Mouse (Mus musculus) midbrain, postnatal 0 days (tissue): ENCODE measurements around the gene Adam19. TPM values are rescaled to one million over a fixed set of nuclear protein-coding genes. Genes with fewer than 3 reads are reported as not detected.

Source experiments
- ATAC-seq: fragments of 200-750 bp; cut with Nextera tagmentation; 2 replicates; pipeline ENCODE4 v1.8.0; 2017; ENCODE audit warnings: moderate number of reproducible peaks, mild to moderate bottlenecking, moderate TSS enrichment, moderate library complexity; ENCODE audit not compliant: low FRiP score
- DNase-seq: peaks from one replicate; pipeline ENCODE4 v3.0.0-alpha.2; 2015; ENCODE audit warnings: low spot score
- H3K27ac ChIP-seq: fragments of 300-500 bp; sonication (generic); 2 replicates; pipeline ENCODE4 v1.5.1; 2014; ENCODE audit warnings: low read depth, mild to moderate bottlenecking, low read length, mixed read lengths
- H3K27me3 ChIP-seq: fragments of 300-500 bp; sonication (generic); 2 replicates; pipeline ENCODE4 v1.6.1; 2014; ENCODE audit warnings: low read length, control low read depth, mixed read lengths; ENCODE audit not compliant: insufficient read depth
- H3K36me3 ChIP-seq: fragments of 300-500 bp; sonication (generic); 2 replicates; pipeline ENCODE4 v1.6.1; 2014; ENCODE audit warnings: low read length, control low read depth, mixed read lengths; ENCODE audit not compliant: insufficient read depth
- H3K4me1 ChIP-seq: fragments of 300-500 bp; sonication (generic); 2 replicates; pipeline ENCODE4 v1.6.1; 2014; ENCODE audit warnings: mild to moderate bottlenecking, control low read depth, antibody characterized with exemption, low read length, mixed read lengths; ENCODE audit not compliant: insufficient read depth
- H3K4me2 ChIP-seq: fragments of 300-500 bp; sonication (generic); 2 replicates; pipeline ENCODE4 v1.6.1; 2014; ENCODE audit warnings: low read depth, mild to moderate bottlenecking, low read length, mixed read lengths; ENCODE audit not compliant: poor library complexity, severe bottlenecking
- H3K4me3 ChIP-seq: fragments of 300-500 bp; sonication (generic); 2 replicates; pipeline ENCODE4 v1.5.1; 2014; ENCODE audit warnings: low read depth, mild to moderate bottlenecking, low read length, moderate library complexity
- H3K9ac ChIP-seq: fragments of 300-500 bp; sonication (generic); replicated peaks from 2 replicates; pipeline ENCODE4 v1.6.1; 2014; ENCODE audit warnings: mild to moderate bottlenecking, low read length, moderate library complexity, mixed read lengths; ENCODE audit not compliant: poor library complexity, severe bottlenecking
- H3K9me3 ChIP-seq: fragments of 300-500 bp; sonication (generic); 2 replicates; pipeline ENCODE4 v1.6.1; 2016; ENCODE audit warnings: low read length, control low read depth
- CTCF ChIP-seq: IDR thresholded peaks from 2 replicates; pipeline ENCODE4 v1.5.1; 2016; ENCODE audit warnings: antibody characterized with exemption, mild to moderate bottlenecking
- WGBS: fragments of 180-500 bp; shearing (Covaris S2); extraction: QIAGEN DNeasy Blood & Tissue Kit; methylation state at CpG from one replicate; pipeline ENCODE4 v1.1.7; 2014; 5-methylcytosine and 5-hydroxymethylcytosine counted together
- polyA plus RNA-seq: library from polyadenylated mRNA; unstranded; fragments of >200 nt; fragmentation: Nextera tagmentation; extraction: Ambion mirVana; gene quantifications from 2 replicates; pipeline ENCODE4 v1.2.1, GENCODE M21; 2015
- total RNA-seq: library from RNA; depleted of rRNA; stranded (reverse); fragments of >200 nt; gene quantifications from 2 replicates; pipeline ENCODE4 v1.2.3, GENCODE M21; 2014

The Adam19 gene
- total and polyA plus RNA-seq, 2 experiments from 2014 or later, result 6.1 to 16.9 TPM

DNA sequence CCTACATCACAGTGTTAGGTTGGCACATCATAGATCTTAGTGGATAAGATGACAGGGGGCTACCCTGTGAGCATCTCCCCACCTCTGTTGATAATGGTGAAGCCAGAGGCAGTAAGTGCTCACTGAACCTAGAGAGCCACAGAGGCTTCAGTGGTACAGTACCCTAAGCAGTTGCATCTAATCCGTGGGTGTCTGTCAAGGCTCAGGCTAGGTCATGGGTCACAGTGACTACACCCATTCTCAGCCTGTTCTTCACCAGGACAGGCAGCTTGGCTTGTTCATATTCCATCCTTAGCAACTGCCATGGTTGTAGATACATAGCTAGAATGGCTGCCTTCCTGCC, 55.1 kb downstream of the Adam19 start:
- Histone ChIP-seq H3K4me1 (no peaks in the 10 kb centered on the region), H3K4me3 (no peak overlapping the region), H3K4me2 (no peak overlapping the region), H3K27ac (no peak overlapping the region), H3K36me3 (peaks cover 7% of the 10 kb centered on the region; the same call in 1 of the 2 replicates), H3K9ac (no peak overlapping the region), H3K9me3 (no peaks in the 10 kb centered on the region), H3K27me3 (no peaks in the 10 kb centered on the region)
- WGBS, result 81% methylated on average over 1 of the region's 1 CpGs
- TF ChIP-seq CTCF, result no peak
- ATAC-seq (no peak), DNase-seq (no peak)

DNA sequence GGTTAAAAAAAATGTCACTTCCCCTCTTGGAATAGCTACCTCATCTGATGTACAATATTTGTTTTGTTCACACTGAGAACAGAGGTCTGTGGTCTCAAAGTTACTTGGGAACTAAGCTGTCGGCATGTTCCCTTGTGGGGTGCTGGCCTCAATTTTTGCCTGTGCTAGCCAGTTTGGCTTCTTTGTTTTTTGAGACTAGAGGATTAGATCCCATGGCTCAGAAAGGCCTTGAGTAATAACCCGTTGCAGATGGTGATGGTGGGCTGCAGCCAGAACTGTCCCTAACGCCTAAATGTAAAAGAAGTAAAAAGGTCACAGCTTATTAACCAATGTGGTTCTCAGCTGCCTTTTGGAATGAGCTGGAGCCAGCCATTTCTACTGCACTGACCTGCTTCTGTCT, 57.4 kb downstream of the Adam19 start:
- Histone ChIP-seq H3K27me3 (no peaks in the 10 kb centered on the region), H3K9ac (no peak overlapping the region), H3K9me3 (no peaks in the 10 kb centered on the region), H3K36me3 (peaks cover 11% of the 10 kb centered on the region), H3K4me1 (no peaks in the 10 kb centered on the region), H3K27ac (no peak overlapping the region), H3K4me2 (no peak overlapping the region), H3K4me3 (no peak overlapping the region)
- no peak for DNase-seq
- no peak for ATAC-seq
- WGBS, result 76% methylated on average over 3 of the region's 3 CpGs
- TF ChIP-seq CTCF, result no peak

DNA sequence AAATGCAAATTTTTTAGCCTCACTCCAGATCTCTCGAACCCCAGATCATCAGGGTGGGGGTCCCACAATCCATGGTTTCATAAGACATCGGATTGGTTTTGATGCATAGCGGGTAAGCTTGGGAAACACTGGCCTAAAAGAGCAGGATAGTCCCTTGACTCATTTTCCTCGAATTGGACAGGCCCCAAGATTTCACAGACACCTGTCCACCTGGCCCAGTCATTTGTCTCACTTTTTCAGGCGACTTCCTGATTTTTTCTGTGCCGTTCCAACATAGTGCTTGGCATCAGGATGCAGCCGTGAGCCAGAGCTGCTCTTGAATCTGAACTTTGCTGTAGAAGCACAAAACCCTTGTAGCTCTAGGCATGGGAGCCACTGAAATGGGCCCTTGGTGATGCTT, 58.4 kb downstream of the Adam19 start:
- DNase-seq, result no peak

DNA sequence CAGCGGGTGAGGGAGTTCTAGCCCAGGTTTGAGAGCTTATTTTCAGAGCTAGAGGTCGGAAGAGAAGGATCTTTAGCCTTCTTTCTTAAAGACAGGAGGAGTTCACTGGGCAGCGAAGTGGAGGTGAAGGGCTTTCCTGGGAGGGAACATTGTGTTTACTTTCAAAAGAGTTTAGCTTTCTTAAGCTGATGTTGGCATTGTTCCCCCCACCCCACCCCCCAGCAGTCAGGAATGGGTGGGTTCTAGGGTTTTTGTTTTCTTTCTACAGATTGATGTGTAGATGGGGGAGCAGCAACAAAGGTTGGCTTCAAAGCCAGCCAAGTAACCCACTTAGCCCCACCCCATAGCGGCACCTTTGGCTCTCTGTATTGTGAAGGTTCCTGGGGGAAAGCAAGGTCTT, 59.2 kb downstream of the Adam19 start:
- Histone ChIP-seq H3K4me3 (no peak overlapping the region), H3K9ac (no peak overlapping the region), H3K27me3 (no peaks in the 10 kb centered on the region), H3K27ac (no peak overlapping the region), H3K4me1 (no peaks in the 10 kb centered on the region), H3K9me3 (no peaks in the 10 kb centered on the region), H3K36me3 (peaks cover 17% of the 10 kb centered on the region), H3K4me2 (no peak overlapping the region)
- no peak for TF ChIP-seq CTCF
- 58% methylated on average over 4 of the region's 4 CpGs for WGBS
- no peak for DNase-seq
- no peak for ATAC-seq

More for the DNA sequence above, 58.4 kb downstream of the Adam19 start:
- H3K36me3 ChIP-seq, result peaks cover 17% of the 10 kb centered on the region
- no peak overlapping the region for H3K4me3 ChIP-seq
- no peak for ATAC-seq
- no peaks in the 10 kb centered on the region for H3K9me3 ChIP-seq
- no peak for TF ChIP-seq CTCF
- no peaks in the 10 kb centered on the region for H3K27me3 ChIP-seq
- H3K4me1 ChIP-seq, result no peaks in the 10 kb centered on the region
- H3K4me2 ChIP-seq, result no peak overlapping the region
- no peak overlapping the region for H3K27ac ChIP-seq
- 92% methylated on average over 7 of the region's 7 CpGs for WGBS
- H3K9ac ChIP-seq, result no peak overlapping the region

DNA sequence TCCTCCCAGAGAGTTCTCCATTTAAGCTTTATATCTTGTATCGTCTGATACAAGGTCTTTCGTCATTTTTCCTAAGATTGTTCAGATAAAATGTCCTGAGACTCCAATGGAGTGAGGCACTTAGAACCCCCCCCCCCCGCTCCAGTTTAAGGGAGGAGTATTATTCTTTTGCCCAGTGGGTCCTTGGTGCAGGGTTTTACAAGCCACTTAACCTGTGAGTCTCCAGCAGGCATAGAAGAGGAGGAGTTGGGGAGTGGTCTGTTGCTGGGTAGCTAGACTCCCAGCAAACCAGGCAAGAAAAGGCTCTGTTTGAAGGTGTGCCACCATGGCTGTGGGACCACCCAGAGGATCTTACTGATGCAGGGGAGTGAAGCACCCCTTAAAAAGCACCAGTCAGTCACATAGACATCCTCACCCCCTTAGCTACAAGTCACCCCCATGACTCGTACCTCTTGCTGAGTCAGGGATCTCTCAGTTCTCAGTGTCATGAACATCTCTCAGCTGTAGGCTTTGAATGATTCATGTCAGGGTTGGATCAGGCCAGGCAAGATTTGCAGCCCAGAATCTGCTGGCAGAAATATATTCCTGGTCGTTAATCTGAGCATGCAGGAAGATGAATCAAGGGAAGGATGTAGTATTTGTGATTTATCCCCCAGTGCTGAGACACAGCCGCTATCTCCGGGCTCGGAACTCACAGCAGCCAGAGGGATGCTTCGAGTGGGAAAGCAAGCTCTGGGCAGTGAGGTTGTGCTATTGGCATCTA, 59.8 kb downstream of the Adam19 start:
- ATAC-seq (no peak), DNase-seq (no peak)
- 81% methylated on average over 9 of the region's 9 CpGs for WGBS
- H3K27me3 ChIP-seq, result no peaks in the 10 kb centered on the region
- H3K27ac ChIP-seq, result no peak overlapping the region
- TF ChIP-seq CTCF, result no peak
- no peaks in the 10 kb centered on the region for H3K9me3 ChIP-seq
- H3K4me2 ChIP-seq, result no peak overlapping the region
- no peaks in the 10 kb centered on the region for H3K4me1 ChIP-seq
- peaks cover 17% of the 10 kb centered on the region for H3K36me3 ChIP-seq
- no peak overlapping the region for H3K4me3 ChIP-seq
- no peak overlapping the region for H3K9ac ChIP-seq

DNA sequence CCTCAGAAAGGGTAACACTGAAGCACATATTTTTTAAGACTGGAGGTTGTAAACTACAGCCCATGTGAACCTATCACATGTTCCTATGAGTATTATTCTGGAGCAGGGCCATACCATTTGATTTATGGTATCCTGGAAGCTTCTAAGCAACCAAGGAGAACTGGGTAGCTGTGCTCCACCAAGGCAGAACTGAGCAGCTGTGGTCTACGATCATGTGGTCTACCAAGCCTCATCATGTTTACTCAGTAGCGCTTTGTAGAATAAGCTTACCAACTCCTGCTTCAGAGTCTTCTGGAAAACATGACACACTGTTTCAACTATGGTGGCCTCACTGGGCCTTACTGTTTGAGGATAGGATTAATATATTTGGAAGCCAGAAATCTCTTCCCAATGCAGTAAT, 60.7 kb downstream of the Adam19 start:
- H3K4me3 ChIP-seq, result no peak overlapping the region
- H3K4me1 ChIP-seq, result no peaks in the 10 kb centered on the region
- no peak for TF ChIP-seq CTCF
- H3K9ac ChIP-seq, result no peak overlapping the region
- ATAC-seq (no peak), DNase-seq (no peak)
- H3K9me3 ChIP-seq, result no peaks in the 10 kb centered on the region
- WGBS, result 89% methylated on average over 2 of the region's 2 CpGs
- no peak overlapping the region for H3K27ac ChIP-seq
- H3K27me3 ChIP-seq, result no peaks in the 10 kb centered on the region
- no peak overlapping the region for H3K4me2 ChIP-seq
- peaks cover 23% of the 10 kb centered on the region for H3K36me3 ChIP-seq
